Mouse (Mus musculus): ENCODE data around the gene Tsc22d1. TPM values are rescaled to one million over a fixed set of nuclear protein-coding genes. Genes with fewer than 3 reads are reported as not detected.

The Tsc22d1 gene
- polyA plus RNA-seq, 1 experiment from 2014 or later, result 343 TPM

GRCm38 (mm10) chr14:76452751-76453360 is 38.1 kb downstream of the Tsc22d1 start:
- Histone ChIP-seq H3K27me3 (ENCODE audit: low read depth, poor library complexity, severe bottlenecking) (no peaks in the 10 kb centered on the region), H3K9me3 (replicated peaks) (no peaks in the 10 kb centered on the region), H3K27ac (no peak overlapping the region), H3K36me3 (peaks cover 18% of the 10 kb centered on the region; the same call in 1 of the 2 replicates), H3K4me3 (no peak overlapping the region), H3K4me1 (peaks cover 4% of the 10 kb centered on the region; the same call in 1 of the 2 replicates)
- no peak for DNase-seq (ENCODE audit: low spot score)
- 94% methylated on average over 17 of the region's 17 CpGs for WGBS

- peaks cover 4% of the 10 kb centered on the region; the same call in 1 of the 2 replicates for H3K4me1 ChIP-seq
- H3K36me3 ChIP-seq, result peaks cover 18% of the 10 kb centered on the region; the same call in 1 of the 2 replicates
- 63% methylated on average over 5 of the region's 5 CpGs for WGBS
- no peaks in the 10 kb centered on the region for H3K9me3 ChIP-seq (replicated peaks)
- no peaks in the 10 kb centered on the region for H3K27me3 ChIP-seq (ENCODE audit: low read depth, poor library complexity, severe bottlenecking)
- H3K4me3 ChIP-seq, result no peak overlapping the region
- DNase-seq (ENCODE audit: low spot score), result no peak
- no peak overlapping the region for H3K27ac ChIP-seq
These were observed 39.9 kb downstream of the Tsc22d1 start for GRCm38 (mm10) chr14:76454673-76455072.

GRCm38 (mm10) chr14:76455159-76455558 is 40.4 kb downstream of the Tsc22d1 start:
- 92% methylated on average over 7 of the region's 7 CpGs for WGBS

GRCm38 (mm10) chr14:76457696-76458095 is 42.9 kb downstream of the Tsc22d1 start:
- Histone ChIP-seq H3K27ac (no peak overlapping the region), H3K4me1 (peaks cover 4% of the 10 kb centered on the region; the same call in 1 of the 2 replicates), H3K9me3 (replicated peaks) (no peaks in the 10 kb centered on the region), H3K27me3 (ENCODE audit: low read depth, poor library complexity, severe bottlenecking) (no peaks in the 10 kb centered on the region), H3K36me3 (peaks cover 15% of the 10 kb centered on the region), H3K4me3 (no peak overlapping the region)
- WGBS, result 90% methylated on average over 3 of the region's 3 CpGs
- DNase-seq (ENCODE audit: low spot score), result no peak

More at GRCm38 (mm10) chr14:76455159-76455558, 40.4 kb downstream of the Tsc22d1 start:
- peaks cover 4% of the 10 kb centered on the region; the same call in 1 of the 2 replicates for H3K4me1 ChIP-seq
- no peak overlapping the region for H3K4me3 ChIP-seq
- no peaks in the 10 kb centered on the region for H3K9me3 ChIP-seq (replicated peaks)
- H3K27ac ChIP-seq, result no peak overlapping the region
- no peaks in the 10 kb centered on the region for H3K27me3 ChIP-seq (ENCODE audit: low read depth, poor library complexity, severe bottlenecking)
- DNase-seq (ENCODE audit: low spot score), result no peak
- peaks cover 14% of the 10 kb centered on the region; the same call in 1 of the 2 replicates for H3K36me3 ChIP-seq

- no peaks in the 10 kb centered on the region for H3K27me3 ChIP-seq (ENCODE audit: low read depth, poor library complexity, severe bottlenecking)
- no peak for DNase-seq (ENCODE audit: low spot score)
- H3K4me1 ChIP-seq, result no peaks in the 10 kb centered on the region
- H3K27ac ChIP-seq, result no peak overlapping the region
- WGBS, result 86% methylated on average over 7 of the region's 7 CpGs
- no peak overlapping the region for H3K4me3 ChIP-seq
- H3K9me3 ChIP-seq (replicated peaks), result no peaks in the 10 kb centered on the region
- peaks cover 13% of the 10 kb centered on the region for H3K36me3 ChIP-seq
These were observed 45.4 kb downstream of the Tsc22d1 start for GRCm38 (mm10) chr14:76460181-76460580.

- 94% methylated on average over 10 of the region's 10 CpGs for WGBS
- H3K27ac ChIP-seq, result no peak overlapping the region
These were observed 46.5 kb downstream of the Tsc22d1 start for GRCm38 (mm10) chr14:76461182-76461775.

GRCm38 (mm10) chr14:76463414-76464098 is 48.8 kb downstream of the Tsc22d1 start:
- Histone ChIP-seq H3K27ac (no peak overlapping the region), H3K4me1 (peaks cover 13% of the 10 kb centered on the region), H3K9me3 (replicated peaks) (no peaks in the 10 kb centered on the region), H3K27me3 (ENCODE audit: low read depth, poor library complexity, severe bottlenecking) (no peaks in the 10 kb centered on the region), H3K36me3 (peaks cover 13% of the 10 kb centered on the region), H3K4me3 (no peak overlapping the region)
- DNase-seq (ENCODE audit: low spot score), result no peak
- WGBS, result 82% methylated on average over 4 of the region's 4 CpGs

More at GRCm38 (mm10) chr14:76461182-76461775, 46.5 kb downstream of the Tsc22d1 start:
- Histone ChIP-seq H3K4me1 (no peaks in the 10 kb centered on the region), H3K9me3 (replicated peaks) (no peaks in the 10 kb centered on the region), H3K4me3 (no peak overlapping the region), H3K36me3 (peaks cover 13% of the 10 kb centered on the region), H3K27me3 (ENCODE audit: low read depth, poor library complexity, severe bottlenecking) (no peaks in the 10 kb centered on the region)
- no peak for DNase-seq (ENCODE audit: low spot score)

- no peak overlapping the region for H3K27ac ChIP-seq
- 85% methylated on average over 3 of the region's 3 CpGs for WGBS
These were observed 50.2 kb downstream of the Tsc22d1 start for GRCm38 (mm10) chr14:76464967-76465366.

GRCm38 (mm10) chr14:76466641-76467323 is 52.0 kb downstream of the Tsc22d1 start:
- Histone ChIP-seq H3K4me3 (no peak overlapping the region), H3K27me3 (ENCODE audit: low read depth, poor library complexity, severe bottlenecking) (no peaks in the 10 kb centered on the region), H3K9me3 (replicated peaks) (no peaks in the 10 kb centered on the region), H3K36me3 (peaks cover 13% of the 10 kb centered on the region), H3K27ac (no peak overlapping the region), H3K4me1 (peaks cover 20% of the 10 kb centered on the region)
- 37% methylated on average over 18 of the region's 18 CpGs for WGBS
- peak; percentile 77 for DNase-seq (ENCODE audit: low spot score)

More at GRCm38 (mm10) chr14:76464967-76465366, 50.2 kb downstream of the Tsc22d1 start:
- Histone ChIP-seq H3K4me1 (peaks cover 20% of the 10 kb centered on the region), H3K9me3 (replicated peaks) (no peaks in the 10 kb centered on the region), H3K4me3 (no peak overlapping the region), H3K36me3 (peaks cover 13% of the 10 kb centered on the region), H3K27me3 (ENCODE audit: low read depth, poor library complexity, severe bottlenecking) (no peaks in the 10 kb centered on the region)
- no peak for DNase-seq (ENCODE audit: low spot score)

GRCm38 (mm10) chr14:76467932-76468331 is 53.2 kb downstream of the Tsc22d1 start:
- DNase-seq (ENCODE audit: low spot score), result no peak
- no peak overlapping the region for H3K27ac ChIP-seq
- H3K4me1 ChIP-seq, result peaks cover 20% of the 10 kb centered on the region
- H3K4me3 ChIP-seq, result no peak overlapping the region
- peaks cover 6% of the 10 kb centered on the region for H3K36me3 ChIP-seq
- 86% methylated on average over 11 of the region's 11 CpGs for WGBS
- H3K9me3 ChIP-seq (replicated peaks), result no peaks in the 10 kb centered on the region
- no peaks in the 10 kb centered on the region for H3K27me3 ChIP-seq (ENCODE audit: low read depth, poor library complexity, severe bottlenecking)

- DNase-seq (ENCODE audit: low spot score), result no peak
- WGBS, result 76% methylated on average over 19 of the region's 19 CpGs
- Histone ChIP-seq H3K27me3 (ENCODE audit: low read depth, poor library complexity, severe bottlenecking) (no peaks in the 10 kb centered on the region), H3K4me3 (no peak overlapping the region), H3K36me3 (peaks cover 6% of the 10 kb centered on the region), H3K4me1 (peaks cover 20% of the 10 kb centered on the region), H3K9me3 (replicated peaks) (no peaks in the 10 kb centered on the region), H3K27ac (no peak overlapping the region)
These were observed 56.5 kb downstream of the Tsc22d1 start for GRCm38 (mm10) chr14:76471301-76471700.

- no peaks in the 10 kb centered on the region for H3K27me3 ChIP-seq (ENCODE audit: low read depth, poor library complexity, severe bottlenecking)
- peaks cover 6% of the 10 kb centered on the region for H3K36me3 ChIP-seq
- peaks cover 15% of the 10 kb centered on the region for H3K4me1 ChIP-seq
- WGBS, result 59% methylated on average over 8 of the region's 8 CpGs
- no peak overlapping the region for H3K27ac ChIP-seq
- no peak overlapping the region for H3K4me3 ChIP-seq
- no peaks in the 10 kb centered on the region for H3K9me3 ChIP-seq (replicated peaks)
- no peak for DNase-seq (ENCODE audit: low spot score)
These were observed 57.7 kb downstream of the Tsc22d1 start for GRCm38 (mm10) chr14:76472487-76472886.
